Mouse (Mus musculus) hindlimb bud, embryonic 11.5 days (tissue): Measurements from ENCODE around the gene Lrpprc.

ENCODE experiments used
- DNase-seq: peaks from one replicate; pipeline ENCODE4 v3.0.0-alpha.2; 2012; ENCODE audit warnings: low read depth, low spot score; ENCODE audit errors: extremely low spot score

The Lrpprc gene

DNA sequence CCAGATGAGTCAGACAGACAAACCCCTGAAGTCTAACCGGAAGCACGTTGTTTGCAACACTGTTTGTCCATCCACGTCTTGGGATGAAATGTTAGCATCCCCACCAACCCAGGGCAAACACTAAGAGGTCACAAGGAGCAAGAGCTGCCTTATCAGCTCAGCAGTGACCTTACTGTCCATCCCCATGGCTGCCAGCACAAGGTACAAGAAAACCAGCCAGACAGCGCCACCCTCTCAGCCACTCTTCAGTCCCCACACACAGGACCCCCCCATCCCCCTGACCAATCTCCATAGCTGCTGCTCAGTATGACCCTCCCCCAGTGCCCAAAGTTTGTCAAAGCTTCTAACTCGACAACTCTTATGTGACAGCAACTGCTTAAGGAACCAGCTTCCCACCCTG lies 73.2 kb downstream of the Lrpprc start:
- no peak for DNase-seq

DNA sequence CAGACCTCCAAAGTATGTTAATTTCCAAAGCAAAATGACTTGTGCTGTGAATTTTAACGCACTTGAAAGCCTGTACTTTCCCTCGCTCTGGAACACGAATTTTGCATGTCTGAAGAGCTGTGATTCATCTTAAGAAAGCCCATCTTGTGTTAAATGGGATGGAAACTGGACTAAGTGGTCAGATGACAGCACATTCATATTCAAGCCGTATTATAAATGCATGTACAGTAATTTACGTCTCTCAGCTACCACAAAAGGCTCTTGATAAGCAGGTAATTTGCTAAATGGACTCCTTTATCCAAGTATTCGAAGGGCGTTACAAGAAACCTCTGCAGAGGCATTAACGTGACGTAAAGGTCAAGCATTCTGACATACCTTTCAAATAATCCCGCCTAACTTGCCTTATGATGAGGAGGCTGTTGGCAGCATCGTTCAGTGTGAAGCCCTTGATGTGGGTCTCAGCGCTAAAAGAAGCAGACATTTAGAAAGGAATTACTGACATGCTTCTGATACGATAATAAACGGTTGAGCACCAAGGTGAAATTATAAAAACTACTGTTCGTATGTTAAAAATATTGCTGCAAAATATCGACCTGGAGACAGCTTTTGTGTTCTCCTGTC lies 74.2 kb downstream of the Lrpprc start:
- DNase-seq, result no peak

DNA sequence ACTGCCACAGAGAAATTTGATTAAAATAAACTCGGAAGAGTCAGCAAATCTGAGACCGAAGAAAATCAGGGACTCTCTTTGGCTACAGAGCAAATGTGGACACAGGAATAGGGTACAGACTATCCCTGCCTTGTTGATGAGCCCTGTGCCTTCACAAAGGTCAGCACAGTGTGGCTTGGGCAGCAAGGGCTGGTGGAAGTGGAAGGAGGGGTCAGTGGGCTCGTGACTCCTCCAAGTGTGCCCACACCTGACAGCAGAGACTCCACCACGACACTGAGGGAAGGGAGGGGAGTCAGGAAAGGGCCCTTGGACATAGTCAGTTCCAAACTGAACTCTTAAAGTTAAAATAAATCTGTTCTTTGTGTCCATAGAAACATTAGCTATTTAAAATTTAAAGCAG lies 75.7 kb downstream of the Lrpprc start:
- DNase-seq, result no peak

DNA sequence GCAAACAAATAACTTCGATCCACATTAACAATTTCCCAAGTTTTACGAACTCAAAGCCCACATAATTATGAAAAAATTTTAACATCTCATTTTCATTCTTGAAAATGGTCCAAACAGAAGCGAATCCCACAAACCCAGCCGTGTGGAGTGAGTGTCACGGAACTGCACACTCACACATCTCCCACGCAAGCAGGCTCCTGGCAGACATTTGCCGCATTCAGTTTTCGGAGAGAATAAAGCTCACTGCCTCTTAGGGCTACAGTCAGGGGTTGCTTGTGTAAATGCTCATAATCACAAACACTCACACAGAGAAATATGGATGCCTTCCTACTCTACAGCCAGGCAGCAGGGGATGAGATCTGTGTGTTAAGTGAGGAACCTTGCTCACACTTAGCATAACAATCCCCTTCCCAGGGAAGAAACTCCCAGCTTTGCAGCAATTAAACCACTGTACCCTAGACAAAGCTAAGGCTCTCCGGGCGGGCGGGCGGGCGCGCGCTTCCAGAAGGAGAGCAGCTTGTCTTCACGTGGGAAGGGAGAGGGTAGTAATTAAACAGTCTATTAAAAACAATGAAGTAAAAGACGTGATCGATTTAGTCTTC lies 76.9 kb downstream of the Lrpprc start:
- DNase-seq, result no peak

DNA sequence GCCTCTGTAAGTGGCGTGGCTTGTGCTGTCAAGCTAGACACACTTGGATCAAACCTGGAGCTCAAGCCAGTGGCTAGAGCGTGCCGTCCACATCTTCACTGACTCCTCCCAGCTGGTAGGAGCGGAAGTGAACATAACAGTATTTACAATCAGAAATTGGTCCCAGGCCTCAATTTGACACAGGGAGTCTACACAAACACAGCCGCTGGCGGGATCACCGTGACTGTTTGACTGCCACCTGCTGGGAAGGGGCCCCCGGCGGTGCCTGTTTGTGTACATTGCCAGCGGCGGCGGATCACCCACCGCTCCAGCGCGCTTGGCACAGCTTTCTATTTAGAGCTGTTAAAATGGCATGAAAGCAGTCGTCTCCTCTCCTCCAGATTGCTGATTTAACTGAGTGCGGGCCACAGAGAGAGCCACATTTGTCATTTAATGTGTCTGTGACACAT lies 81.2 kb downstream of the Lrpprc start:
- DNase-seq, result no peak

DNA sequence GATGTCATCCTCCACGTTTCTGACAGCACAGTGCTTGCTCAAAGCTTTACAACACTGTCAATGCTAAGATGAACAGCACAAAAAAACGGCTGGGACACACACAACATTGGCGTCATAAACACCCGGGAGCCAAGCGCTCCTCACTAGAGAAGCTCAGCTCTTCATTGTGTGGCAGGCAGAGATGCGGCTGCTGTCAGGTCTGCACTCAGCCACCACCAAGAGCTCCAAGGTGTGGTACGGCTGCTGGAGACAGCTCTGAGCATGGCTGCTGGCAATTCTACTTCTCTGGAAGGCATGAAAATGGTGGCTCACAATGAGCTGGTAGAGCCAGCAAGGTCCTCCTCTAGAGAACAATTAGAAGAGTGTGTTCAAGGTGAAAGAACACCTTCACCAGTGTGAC lies 81.8 kb downstream of the Lrpprc start:
- no peak for DNase-seq

DNA sequence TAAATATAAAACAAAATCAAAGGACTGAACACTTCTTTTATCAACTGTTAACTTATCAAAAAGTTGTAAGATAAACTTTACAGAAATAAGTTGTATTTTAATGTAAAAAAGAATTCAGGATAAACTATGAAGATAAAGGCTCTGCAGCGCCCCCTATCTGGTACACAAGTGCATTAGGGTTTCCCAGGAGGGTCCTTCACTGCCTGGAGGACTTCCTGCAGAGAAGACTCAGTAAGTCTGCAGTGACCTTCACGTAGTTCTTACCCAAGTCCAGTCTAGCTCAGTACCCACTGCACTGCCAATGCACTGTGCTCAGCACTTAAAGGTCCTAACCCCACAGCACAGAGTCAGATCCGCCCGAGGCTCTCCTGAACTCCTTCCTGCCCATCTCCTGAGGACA lies 83.2 kb downstream of the Lrpprc start:
- DNase-seq, result no peak

DNA sequence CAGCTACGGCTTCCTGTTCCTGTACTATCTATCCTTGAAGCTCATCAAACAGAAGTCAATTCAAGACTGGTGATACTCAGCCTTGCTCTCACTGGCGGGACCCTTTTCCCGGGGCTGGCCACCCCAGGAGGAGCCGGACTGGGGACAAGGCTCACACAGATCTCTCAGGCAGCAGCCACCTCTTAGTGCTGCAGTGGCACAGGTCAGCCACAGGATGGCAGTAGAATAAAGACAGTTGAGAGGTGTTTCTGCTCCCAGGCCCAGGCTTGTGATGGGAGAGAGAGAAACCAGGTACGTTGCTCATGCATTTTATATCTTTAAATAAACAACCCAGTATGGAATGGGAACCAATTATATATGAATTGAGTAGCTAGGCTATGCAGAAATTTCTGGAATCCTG lies 91.9 kb downstream of the Lrpprc start:
- no peak for DNase-seq

DNA sequence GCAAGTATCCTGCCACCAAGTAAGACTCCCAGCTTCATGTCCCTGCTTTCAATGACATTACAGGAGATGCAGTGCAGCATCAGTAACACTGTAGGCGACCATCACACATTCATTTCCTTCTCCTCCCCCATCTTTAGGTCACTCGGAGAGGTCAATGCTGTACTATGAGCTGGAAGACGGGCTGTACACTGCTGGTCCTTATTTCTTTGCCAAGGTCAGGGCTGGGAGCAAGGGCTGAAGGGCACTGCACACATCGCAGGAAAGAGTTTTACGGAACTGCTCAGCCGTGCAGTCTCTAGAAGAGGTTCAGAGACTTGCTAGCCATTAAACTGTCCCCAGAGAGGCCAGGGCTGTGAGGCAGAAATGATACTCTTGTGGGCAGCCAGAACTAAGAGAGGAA lies 94.1 kb downstream of the Lrpprc start:
- no peak for DNase-seq

DNA sequence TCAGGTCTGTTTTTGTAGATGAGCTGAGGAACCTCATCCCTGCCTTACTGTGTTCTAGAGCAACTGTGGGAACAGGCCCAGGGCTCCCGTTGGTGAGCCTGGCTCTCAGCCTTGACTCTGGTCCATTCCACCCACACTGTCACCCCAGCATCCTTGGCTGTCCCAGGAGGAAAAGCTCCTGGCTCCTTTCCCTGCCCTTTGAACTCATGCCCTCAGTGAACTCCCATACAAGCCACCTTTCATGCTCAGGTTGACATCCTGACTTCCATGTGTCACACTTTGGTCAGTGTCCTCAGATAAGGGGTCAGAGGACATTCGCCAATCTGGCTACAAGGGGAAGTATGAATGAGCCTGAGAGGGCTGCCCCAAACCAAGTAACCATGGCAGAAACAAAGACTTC lies 96.8 kb downstream of the Lrpprc start:
- no peak for DNase-seq

DNA sequence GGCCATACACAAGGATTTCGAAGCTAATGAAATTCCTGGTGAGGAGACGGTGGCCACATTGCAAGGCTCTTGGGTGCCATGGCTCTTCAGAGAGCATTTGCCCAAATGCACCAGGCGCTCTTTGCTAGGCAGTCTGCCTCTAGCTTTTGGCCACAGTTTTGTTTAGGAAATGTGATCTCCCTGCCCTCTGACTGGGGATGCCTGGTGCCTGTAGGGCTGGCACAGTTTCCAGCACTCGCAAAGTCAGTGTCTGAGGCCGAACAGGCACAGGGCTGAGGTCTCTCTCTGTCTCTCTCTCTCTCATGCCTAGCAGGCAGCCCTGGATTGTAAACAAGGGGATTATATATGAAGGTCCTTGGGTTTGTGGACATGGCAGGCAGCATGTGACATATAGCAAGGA lies 100.5 kb downstream of the Lrpprc start:
- DNase-seq, result no peak

DNA sequence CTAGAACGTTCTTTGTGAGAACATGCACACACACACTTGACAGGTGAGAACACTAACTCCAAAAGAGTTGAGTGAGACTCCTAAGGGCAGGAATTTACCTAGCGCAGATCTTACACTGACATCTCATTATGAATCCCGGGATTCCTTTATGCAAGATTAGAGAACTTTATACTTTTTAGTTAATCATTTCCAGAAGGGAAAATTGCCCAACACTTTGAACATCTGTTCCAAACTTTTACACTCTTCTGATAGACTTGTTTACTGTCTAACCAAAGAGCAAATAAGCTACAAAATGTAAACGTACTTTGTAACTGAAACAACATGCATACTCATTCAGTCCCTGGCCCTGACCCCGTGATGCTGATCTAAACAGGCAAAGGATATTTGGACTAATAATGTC lies 101.3 kb downstream of the Lrpprc start:
- DNase-seq, result no peak

DNA sequence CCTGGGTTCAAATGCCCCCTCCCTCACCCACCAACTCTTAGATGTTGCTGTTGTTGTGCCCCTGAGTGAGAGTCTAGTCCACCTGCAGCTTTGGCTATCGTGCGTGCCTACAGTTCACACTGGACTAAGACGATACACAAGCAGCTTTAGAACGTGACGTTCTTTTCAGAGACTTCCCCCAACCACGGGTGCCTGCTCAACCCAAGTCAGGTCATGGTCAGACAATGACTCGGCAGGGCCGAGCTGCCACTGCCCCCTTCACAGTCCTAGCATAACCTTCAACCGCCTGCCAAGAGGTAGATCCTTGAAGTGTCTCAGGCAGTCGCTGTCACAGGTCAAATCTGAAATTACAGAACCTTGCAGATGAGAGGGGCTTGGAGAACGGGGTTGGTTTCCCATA lies 101.8 kb downstream of the Lrpprc start:
- no peak for DNase-seq

DNA sequence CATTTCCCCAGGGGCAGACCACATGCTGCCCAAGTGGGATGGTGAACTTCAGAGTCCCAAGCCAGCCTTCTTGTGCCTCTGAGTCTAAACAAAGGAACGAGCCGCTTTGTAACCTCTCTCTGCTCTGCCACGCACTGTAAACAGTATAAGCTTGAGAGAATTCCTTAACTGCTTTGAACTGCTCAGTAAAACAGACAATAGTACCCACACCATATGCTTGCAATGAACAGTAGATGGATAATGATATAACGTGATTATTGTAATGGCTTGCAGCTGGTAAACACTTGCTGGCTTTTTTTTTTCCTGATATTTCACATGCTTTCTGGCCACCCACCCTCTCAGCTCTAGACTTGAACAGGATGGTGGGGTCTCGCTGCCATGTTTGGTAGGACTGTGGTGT lies 102.6 kb downstream of the Lrpprc start:
- DNase-seq, result no peak

DNA sequence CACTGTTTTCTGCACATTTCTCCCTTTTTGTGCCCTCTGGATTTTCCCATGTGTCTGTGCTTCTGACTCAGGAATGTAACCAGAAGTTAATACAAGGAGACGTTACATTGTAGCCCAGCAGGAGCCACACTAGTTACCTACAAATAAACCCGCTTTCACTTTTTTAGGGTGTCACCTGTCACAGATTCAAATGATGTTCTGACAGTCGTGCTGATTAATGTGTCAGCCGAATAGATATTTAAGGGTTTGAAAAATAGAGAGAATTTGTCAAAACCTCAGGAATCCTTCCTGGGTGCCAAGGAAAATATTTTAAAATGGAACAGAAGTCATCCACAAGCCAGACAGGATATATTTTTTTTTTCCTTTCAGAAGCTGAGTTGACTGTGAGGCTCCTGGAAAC lies 105.3 kb downstream of the Lrpprc start:
- no peak for DNase-seq

DNA sequence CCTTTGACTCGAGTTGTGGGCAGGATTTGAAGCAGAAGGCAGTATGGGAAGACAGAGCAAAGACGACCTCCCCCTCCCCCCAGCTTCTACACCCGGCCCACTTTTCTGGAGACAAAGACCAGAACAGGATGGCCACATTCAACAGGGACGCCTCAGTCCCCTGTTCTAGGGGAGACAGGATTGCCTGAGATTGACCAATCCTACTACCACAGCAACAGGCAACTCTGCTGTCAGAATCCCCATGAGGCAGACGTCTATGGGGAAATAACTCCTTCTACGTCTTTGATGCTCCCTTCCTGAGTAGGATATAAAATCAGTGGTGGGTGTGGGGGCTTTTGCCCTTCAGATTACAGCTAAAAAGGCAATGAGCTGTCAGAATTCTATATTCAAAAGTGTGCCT lies 106.3 kb downstream of the Lrpprc start:
- no peak for DNase-seq

DNA sequence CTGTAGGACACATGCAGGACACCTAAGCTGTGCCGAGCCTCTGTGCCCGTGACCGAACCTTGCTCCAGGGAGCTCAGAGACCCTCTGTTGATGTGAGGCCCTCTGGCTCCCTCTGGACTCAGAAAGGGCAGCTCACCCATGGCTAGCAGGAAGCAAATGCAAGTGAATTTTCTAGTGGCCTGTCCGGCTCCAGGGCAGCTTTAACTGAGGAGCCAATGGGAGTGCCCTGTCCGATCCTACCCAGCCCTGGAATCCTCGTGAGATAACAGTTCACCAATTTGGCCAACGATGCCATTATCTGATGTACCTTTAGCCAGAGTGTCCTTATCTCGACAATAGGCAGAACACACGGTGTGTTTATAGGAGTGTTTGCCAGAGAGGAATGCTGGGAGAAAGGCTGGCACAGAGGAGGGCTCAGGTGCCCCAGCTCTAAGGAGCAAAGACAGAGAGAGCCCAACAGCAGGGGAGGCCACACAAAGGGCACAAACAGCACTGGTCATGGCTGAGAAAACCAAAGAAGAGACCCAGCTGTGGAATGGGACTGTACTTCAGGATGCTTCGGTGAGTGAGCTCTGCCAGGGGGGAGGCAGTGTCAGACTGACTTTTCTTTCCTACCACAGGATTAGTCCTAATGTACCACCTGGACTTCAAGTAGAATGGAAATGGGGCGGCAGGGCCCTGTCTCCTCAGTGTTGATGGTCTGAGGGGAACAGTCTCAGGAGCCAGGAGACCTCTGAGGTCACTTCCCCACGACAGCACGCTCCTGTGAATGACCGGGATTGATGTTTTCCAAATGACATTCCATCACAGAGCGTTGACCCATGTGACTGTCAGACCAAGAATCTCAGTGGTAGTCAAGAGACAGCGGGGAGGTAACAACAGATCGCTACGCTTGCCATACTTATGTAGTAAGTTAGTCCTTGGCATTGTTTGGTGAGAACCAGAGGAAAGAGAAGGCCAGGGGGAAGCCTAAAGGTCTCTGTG lies 107.6 kb downstream of the Lrpprc start, which contains the start of gene Abcg5:
TSS of gene Abcg5 (minus strand) at position 278 of the 984 bp plus-strand sequence.
- no peak for DNase-seq

DNA sequence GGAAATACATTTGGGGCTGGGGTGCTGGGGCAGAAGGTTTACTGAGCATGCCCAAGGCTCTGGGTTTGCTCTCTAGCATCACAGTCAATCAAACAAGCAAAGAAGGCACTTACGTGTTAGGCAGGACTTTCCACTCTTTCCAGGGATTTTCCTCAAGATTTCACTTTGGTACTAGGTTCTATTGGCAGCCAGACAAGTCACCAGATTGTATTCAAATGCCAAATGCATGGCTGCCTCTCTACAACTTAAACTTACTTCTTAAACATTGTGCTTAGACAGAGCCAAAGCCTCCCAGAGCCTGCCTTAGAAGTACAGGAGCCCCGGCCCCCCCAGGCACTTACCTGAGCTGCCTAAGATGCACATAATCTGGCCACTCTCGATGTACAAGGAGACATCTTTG lies 108.9 kb downstream of the Lrpprc start:
- DNase-seq, result no peak

DNA sequence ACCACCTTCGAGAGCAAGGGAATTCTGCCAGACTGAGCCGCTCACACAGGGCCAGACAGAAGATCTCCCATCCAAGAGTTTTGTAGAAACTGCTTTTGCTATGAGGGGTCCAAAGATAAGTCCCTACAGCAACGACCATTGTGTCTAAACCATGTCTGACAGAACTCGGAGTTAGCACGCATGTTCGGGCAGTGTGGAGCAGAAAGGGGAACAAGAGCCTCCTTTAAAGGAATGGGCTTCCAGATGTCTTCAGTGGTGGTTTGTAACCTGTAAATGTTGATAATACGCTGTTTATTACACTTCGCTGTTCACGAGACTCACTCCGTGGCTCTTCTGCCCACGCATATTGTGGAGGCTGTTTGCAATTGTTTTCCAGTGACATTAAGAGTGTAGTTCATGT lies 113.0 kb downstream of the Lrpprc start:
- no peak for DNase-seq

DNA sequence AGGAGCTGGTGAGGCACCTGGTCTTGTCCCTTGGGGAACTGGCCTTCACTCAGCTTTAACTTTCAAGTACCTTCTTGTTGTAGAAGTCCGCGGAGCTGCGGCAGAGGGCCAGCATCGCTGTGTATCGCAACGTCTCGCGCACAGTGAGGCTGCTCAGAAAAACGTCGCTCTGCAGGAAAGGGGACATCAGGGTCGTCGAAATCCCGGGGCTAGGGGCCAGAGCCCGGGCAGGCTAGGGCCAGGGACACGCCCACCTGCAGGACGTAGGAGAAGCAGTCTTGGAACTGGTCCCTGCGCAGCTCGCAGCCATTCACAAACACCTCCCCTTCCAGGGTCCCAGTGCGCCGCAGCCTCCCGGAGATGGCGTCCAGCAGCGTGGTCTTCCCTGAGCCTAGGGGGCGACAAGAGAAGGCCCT lies 114.6 kb downstream of the Lrpprc start, which contains the start of gene Abcg8:
TSS of gene Abcg8 (plus strand) at position 352 of the 416 bp plus-strand sequence.
- no peak for DNase-seq

DNA sequence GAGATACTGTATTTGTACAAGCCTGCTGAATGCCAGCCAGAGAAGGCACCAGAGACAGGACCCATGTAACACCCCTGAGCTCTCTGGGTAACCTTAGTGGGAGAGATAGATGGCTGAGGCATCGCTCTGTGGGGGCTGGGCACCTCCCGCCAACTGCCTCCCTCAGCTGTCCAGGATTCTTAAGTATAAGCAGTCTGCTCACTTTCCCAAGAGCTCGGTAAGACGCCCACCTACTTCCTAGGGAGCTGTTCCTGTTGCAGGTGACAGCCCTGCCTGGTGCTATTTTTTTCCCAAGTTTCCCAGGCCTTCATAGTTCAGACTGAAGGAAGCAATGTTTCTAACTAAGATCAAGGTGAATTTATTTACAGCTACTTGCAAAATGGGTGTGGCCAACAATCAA lies 115.4 kb downstream of the Lrpprc start:
- no peak for DNase-seq

DNA sequence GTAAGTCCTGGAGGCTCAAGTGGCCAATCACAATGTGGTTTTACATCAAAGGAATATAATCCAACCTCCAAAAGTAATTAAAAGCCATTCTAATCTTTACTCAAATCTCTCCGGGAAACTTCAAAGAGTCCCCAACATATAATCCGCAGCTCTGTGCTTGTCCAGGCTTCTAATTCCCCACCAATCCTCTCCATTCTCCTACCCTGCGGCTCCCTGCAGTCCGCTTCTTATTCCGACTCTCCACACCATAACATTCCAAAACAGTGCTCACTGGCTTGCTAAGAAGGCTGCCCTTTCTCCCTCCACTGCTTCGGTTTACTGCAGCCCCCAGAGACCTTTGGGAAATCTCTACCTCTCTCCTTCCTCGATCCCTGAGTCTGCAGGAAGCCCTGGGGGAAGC lies 116.5 kb downstream of the Lrpprc start:
- DNase-seq, result no peak
